Mouse (Mus musculus) C2C12 (cell line): ENCODE results near the gene Enc1. TPM values are rescaled to one million over a fixed set of nuclear protein-coding genes. Genes with fewer than 3 reads are reported as not detected.

Experiments
- H3K27me3 ChIP-seq: one replicate; pipeline ENCODE4 v1.6.1; 2011; ENCODE audit not compliant: control insufficient read depth, insufficient read depth, insufficient read length
- H3K36me3 ChIP-seq: one replicate; pipeline ENCODE4 v1.6.1; 2011; ENCODE audit not compliant: control insufficient read depth, insufficient read depth
- H3K4me3 ChIP-seq: one replicate; pipeline ENCODE4 v1.5.1; 2011; ENCODE audit warnings: mild to moderate bottlenecking, control low read depth; ENCODE audit not compliant: poor library complexity, insufficient read depth, severe bottlenecking
- H3K79me2 ChIP-seq: one replicate; pipeline ENCODE4 v1.6.1; 2011; ENCODE audit not compliant: control insufficient read depth, insufficient read depth
- H3K79me3 ChIP-seq: one replicate; pipeline ENCODE4 v1.6.1; 2011; ENCODE audit warnings: low read depth, control low read depth
- H3ac ChIP-seq: one replicate; pipeline ENCODE3; 2011; ENCODE audit warnings: low read depth; ENCODE audit not compliant: control insufficient read depth, insufficient read length
- CEBPB ChIP-seq: IDR thresholded peaks from one replicate; pipeline ENCODE4 v1.6.1; 2011; ENCODE audit warnings: low read depth, mild to moderate bottlenecking, control low read depth, moderate library complexity
- CTCF ChIP-seq: IDR thresholded peaks from one replicate; pipeline ENCODE4 v1.5.1; 2011; ENCODE audit not compliant: control insufficient read depth, insufficient read depth, insufficient read length
- FOSL1 ChIP-seq: IDR thresholded peaks from one replicate; pipeline ENCODE4 v1.8.0; 2011; ENCODE audit warnings: mild to moderate bottlenecking, low read length; ENCODE audit not compliant: poor library complexity, insufficient read depth, severe bottlenecking
- MAX ChIP-seq: IDR thresholded peaks from one replicate; pipeline ENCODE4 v1.6.1; 2011; ENCODE audit warnings: mild to moderate bottlenecking, control low read depth
- MYOD1 ChIP-seq: IDR thresholded peaks from one replicate; pipeline ENCODE4 v1.6.1; 2011; ENCODE audit warnings: low read depth; ENCODE audit not compliant: control insufficient read depth, insufficient read length
- MYOG ChIP-seq: IDR thresholded peaks from one replicate; pipeline ENCODE4 v1.6.1; 2011; ENCODE audit not compliant: control insufficient read depth, insufficient read length; ENCODE audit errors: extremely low read depth
- USF1 ChIP-seq: IDR thresholded peaks from one replicate; pipeline ENCODE4 v1.6.1; 2011; ENCODE audit warnings: low read depth, mild to moderate bottlenecking, control low read depth, moderate library complexity
- polyA plus RNA-seq: library from polyadenylated mRNA; unstranded; fragments of >200 nt; fragmentation: generic; extraction: Trizol; gene quantifications from one replicate; pipeline ENCODE4 v1.2.1, GENCODE M21; 2012; ENCODE audit warnings: missing spikeins

The Enc1 gene
- polyA plus RNA-seq, 1 experiment, result 40.9 TPM

DNA sequence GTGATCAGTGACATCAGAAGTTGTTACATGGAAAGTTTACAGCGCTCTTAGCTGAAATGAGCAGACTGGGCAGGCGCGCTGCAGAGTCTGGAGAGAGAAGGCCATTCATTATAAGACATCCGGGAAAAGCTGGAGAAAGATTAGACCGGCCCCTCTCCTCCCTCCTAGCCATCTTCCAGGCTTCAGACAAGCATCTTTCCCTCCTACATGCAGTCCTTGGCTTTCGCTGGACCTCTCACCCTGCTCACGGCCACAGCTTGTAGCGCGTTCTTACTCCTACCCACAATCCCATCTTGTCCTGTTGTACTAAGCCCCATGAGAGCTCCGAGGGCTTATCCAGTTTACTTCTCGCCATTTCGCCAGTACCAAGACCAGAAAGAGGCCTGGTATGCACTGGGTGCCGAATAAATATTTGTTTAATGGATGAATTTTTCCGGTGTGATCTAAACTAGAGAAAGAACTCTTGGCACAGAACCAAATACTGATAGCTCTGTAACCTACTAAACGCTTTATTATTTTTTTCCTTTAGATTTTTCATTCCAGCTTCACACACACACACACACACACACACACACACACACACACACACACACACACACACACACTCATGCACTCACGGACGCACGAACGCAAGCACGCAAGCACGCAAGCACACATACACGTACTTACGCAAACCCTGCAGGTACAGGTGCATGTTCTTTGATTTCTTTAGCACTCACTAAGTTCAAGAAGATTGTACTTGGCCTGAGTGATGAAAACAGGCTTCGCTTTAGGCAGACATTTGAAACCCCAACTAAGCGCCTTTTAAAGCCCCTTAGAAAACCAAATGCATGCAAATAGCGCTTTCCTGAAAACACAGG is 41.4 kb downstream of the Enc1 start:
- no peaks in the 10 kb centered on the region for H3K27me3 ChIP-seq
- no peaks in the 10 kb centered on the region for H3K36me3 ChIP-seq
- no peak overlapping the region for H3ac ChIP-seq
- TF ChIP-seq CTCF (no peak), MAX (no peak), MYOG (no peak), MYOD1 (no peak)
- no peaks in the 10 kb centered on the region for H3K79me3 ChIP-seq
- no peak overlapping the region for H3K4me3 ChIP-seq
- no peaks in the 10 kb centered on the region for H3K79me2 ChIP-seq

DNA sequence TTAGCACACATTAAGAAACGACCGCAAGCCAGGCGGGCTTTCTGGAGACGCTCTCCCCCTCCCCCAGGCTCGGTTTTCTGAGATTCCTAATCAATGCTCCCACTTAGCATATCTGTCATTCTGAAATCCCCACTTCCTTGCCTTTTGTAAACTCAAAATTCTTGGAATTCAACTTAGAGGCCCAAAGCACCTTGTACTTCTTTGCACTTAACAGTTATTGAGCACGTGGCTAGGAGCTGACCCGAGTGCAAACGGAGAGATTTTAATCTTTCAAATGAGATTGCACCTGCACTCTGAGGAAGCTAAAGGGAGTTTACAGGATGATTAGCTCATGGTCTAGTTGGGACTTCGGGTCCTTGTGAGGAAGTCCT is 42.0 kb downstream of the Enc1 start:
- Histone ChIP-seq H3K79me2 (no peaks in the 10 kb centered on the region), H3K4me3 (no peak overlapping the region), H3K36me3 (no peaks in the 10 kb centered on the region), H3K79me3 (no peaks in the 10 kb centered on the region), H3K27me3 (no peaks in the 10 kb centered on the region), H3ac (no peak overlapping the region)
- TF ChIP-seq CEBPB, result no peak
- TF ChIP-seq USF1, result no peak
- TF ChIP-seq MYOG, result no peak
- TF ChIP-seq CTCF, result no peak
- TF ChIP-seq MYOD1, result no peak
- no peak for TF ChIP-seq MAX
- no peak for TF ChIP-seq FOSL1

DNA sequence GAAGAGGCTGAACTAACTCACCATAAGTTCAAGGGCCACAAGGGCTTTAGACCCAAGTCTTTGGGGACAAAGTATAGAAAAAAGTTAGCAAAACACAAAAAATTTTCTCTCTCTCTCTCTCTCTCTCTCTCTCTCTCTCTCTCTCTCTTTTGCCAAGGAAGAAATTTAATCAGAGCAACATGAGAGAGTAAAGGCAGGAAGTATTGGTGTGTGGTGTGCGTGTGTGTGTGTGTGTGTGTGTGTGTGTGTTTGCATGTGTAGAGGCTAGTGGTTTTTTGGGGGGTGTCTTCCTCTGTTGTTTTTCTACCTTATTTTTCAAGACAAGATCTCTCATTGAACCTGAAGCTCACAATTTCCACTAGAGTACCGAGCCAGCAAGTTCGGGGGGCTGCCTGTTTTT is 46.1 kb downstream of the Enc1 start:
- H3K36me3 ChIP-seq, result no peaks in the 10 kb centered on the region
- no peaks in the 10 kb centered on the region for H3K79me3 ChIP-seq
- H3K79me2 ChIP-seq, result no peaks in the 10 kb centered on the region
- no peak for TF ChIP-seq CEBPB
- TF ChIP-seq FOSL1, result no peak
- TF ChIP-seq MAX, result no peak
- no peak for TF ChIP-seq CTCF
- no peak for TF ChIP-seq MYOG
- no peak for TF ChIP-seq MYOD1
- no peak for TF ChIP-seq USF1
- H3K27me3 ChIP-seq, result no peaks in the 10 kb centered on the region
- no peak overlapping the region for H3ac ChIP-seq
- H3K4me3 ChIP-seq, result no peak overlapping the region

DNA sequence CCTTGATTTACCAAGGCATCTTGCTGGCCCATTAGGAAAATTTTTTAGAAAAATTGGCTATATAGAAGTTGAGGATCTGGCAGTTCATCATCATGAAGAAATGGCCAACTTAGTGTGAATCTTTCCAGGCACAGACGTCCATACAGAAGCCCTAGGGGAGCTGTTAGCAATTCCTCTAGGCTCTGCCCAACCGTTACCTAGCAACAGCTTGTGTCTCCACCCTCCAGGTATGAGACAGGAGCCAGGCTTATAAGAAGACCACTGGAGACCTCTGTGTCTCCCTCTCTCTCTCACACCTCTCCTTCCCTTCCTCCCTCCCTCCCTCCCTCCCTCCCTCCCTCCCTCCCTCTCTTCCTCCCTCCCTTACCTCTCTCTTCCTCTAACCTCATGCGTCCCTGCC is 49.8 kb downstream of the Enc1 start:
- Histone ChIP-seq H3K36me3 (no peaks in the 10 kb centered on the region), H3K27me3 (no peaks in the 10 kb centered on the region), H3K4me3 (no peak overlapping the region), H3ac (no peak overlapping the region), H3K79me3 (no peaks in the 10 kb centered on the region), H3K79me2 (no peaks in the 10 kb centered on the region)
- TF ChIP-seq USF1, result no peak

DNA sequence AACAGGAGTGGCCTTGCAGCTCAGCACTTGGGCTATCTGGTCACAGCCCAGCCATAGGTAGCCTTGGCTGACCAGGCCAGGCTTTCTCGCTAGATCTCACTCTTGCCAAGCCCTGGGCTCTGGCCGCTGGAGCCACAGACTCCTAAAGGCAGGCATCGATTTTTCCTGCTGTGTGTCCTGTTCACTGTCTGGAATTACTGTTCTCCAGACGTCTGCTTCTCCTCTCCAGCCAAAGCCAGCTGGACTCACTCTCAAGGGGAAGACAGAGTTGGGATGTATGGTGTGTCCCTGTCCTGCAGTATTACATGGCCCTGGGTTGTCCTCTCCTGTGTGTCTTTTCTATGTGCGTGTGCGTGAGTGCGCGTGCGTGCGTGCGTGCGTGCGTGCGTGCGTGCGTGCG is 50.4 kb downstream of the Enc1 start:
- Histone ChIP-seq H3K36me3 (no peaks in the 10 kb centered on the region), H3K79me3 (no peaks in the 10 kb centered on the region), H3K4me3 (no peak overlapping the region), H3ac (no peak overlapping the region), H3K79me2 (no peaks in the 10 kb centered on the region), H3K27me3 (no peaks in the 10 kb centered on the region)
- TF ChIP-seq FOSL1 (no peak), MYOG (no peak), CEBPB (no peak), MAX (no peak), MYOD1 (no peak), CTCF (no peak), USF1 (no peak)

DNA sequence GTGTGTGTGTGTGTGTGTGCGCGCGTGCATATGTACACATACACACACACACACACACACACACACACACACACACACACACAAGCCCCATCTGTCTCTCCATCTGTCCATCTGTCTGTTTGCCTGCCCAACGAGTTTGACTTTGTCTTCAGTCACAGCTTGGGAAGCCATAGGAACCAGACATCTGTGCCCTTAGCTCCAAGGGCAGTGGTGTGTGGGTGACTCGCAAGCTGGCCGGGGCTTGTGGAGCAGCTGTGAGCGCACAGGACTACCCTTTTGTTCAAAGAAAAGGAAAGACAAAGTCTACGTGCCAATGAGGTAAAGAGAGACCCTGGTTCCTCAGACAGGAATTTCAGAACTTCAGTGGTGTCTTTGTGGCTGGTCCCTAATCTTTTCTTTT is 51.1 kb downstream of the Enc1 start:
- Histone ChIP-seq H3K79me3 (no peaks in the 10 kb centered on the region), H3K4me3 (no peak overlapping the region), H3ac (no peak overlapping the region), H3K27me3 (no peaks in the 10 kb centered on the region), H3K36me3 (no peaks in the 10 kb centered on the region), H3K79me2 (no peaks in the 10 kb centered on the region)
- TF ChIP-seq CTCF (no peak), MAX (no peak), USF1 (no peak), CEBPB (no peak), FOSL1 (no peak), MYOG (no peak), MYOD1 (no peak)
